Mouse (Mus musculus) MEL (cell line): ENCODE results near the gene Slc1a5.

Source experiments
- CHD1 ChIP-seq: IDR thresholded peaks from 2 replicates; pipeline ENCODE4 v1.6.1; 2012; ENCODE audit warnings: low read depth, mild to moderate bottlenecking, inconsistent platforms, low read length, improper control_type of control experiment
- CTCF ChIP-seq, 3 experiments: IDR thresholded peaks in 2 of 3; conservative IDR thresholded peaks in 1 of 3; 2 replicates each; pipeline ENCODE4 v1.5.1; 2011 to 2012; ENCODE audit warnings: low read length in 3 of 3, low read depth in 2 of 3, mild to moderate bottlenecking in 2 of 3, improper control_type of control experiment in 1 of 3, inconsistent platforms in 1 of 3, mixed read lengths in 1 of 3, moderate library complexity in 1 of 3; ENCODE audit not compliant: control insufficient read depth in 1 of 3, insufficient read depth in 1 of 3, poor library complexity in 1 of 3, severe bottlenecking in 1 of 3
- E2F4 ChIP-seq: IDR thresholded peaks from 2 replicates; pipeline ENCODE4 v1.6.1; 2011; ENCODE audit warnings: low read depth, low read length, improper control_type of control experiment, borderline replicate concordance
- EP300 ChIP-seq, 2 experiments: IDR thresholded peaks; 2 replicates each; pipeline ENCODE4 v1.6.1; 2011; ENCODE audit warnings: improper control_type of control experiment in 2 of 2, low read length in 2 of 2, low read depth in 1 of 2, mild to moderate bottlenecking in 1 of 2
- GATA1 ChIP-seq: IDR thresholded peaks from 2 replicates; pipeline ENCODE4 v1.6.1; 2011; ENCODE audit warnings: low read depth, low read length, improper control_type of control experiment
- HCFC1 ChIP-seq: IDR thresholded peaks from 2 replicates; pipeline ENCODE4 v1.6.1; 2012; ENCODE audit warnings: low read depth, mild to moderate bottlenecking, inconsistent platforms, low read length, improper control_type of control experiment, moderate library complexity
- KAT2A ChIP-seq: conservative IDR thresholded peaks from 2 replicates; pipeline ENCODE4 v1.6.1; 2012; ENCODE audit warnings: low read depth, low read length, improper control_type of control experiment, inconsistent platforms
- MXI1 ChIP-seq: IDR thresholded peaks from 2 replicates; pipeline ENCODE4 v1.6.1; 2011; ENCODE audit warnings: mild to moderate bottlenecking, low read depth, low read length, improper control_type of control experiment
- POLR2A ChIP-seq, 2 experiments: IDR thresholded peaks; 2 replicates each; pipeline ENCODE4 v1.6.1; 2011 to 2012; ENCODE audit warnings: low read length in 2 of 2, mild to moderate bottlenecking in 2 of 2, control low read depth in 1 of 2, improper control_type of control experiment in 1 of 2, low read depth in 1 of 2, moderate library complexity in 1 of 2; ENCODE audit not compliant: control insufficient read depth in 1 of 2, insufficient read depth in 1 of 2, poor library complexity in 1 of 2
- POLR2AphosphoS2 ChIP-seq: IDR thresholded peaks from 2 replicates; pipeline ENCODE4 v1.6.1; 2011; ENCODE audit warnings: low read length, improper control_type of control experiment
- SIN3A ChIP-seq: IDR thresholded peaks from 2 replicates; pipeline ENCODE4 v1.6.1; 2012; ENCODE audit warnings: low read length, improper control_type of control experiment, inconsistent platforms
- TAL1 ChIP-seq: IDR thresholded peaks from 2 replicates; pipeline ENCODE4 v1.6.1; 2012; ENCODE audit warnings: mild to moderate bottlenecking, inconsistent platforms, low read length, moderate library complexity, mixed read lengths
- TBP ChIP-seq: IDR thresholded peaks from 2 replicates; pipeline ENCODE4 v1.8.0; 2011; ENCODE audit warnings: low read depth, low read length, improper control_type of control experiment

- TF ChIP-seq KAT2A, result no peak
- TF ChIP-seq CTCF (IDR thresholded peaks at IDR 0.05 in 2 of 3, conservative IDR thresholded peaks at IDR 0.05 in 1 of 3; ENCODE audit: control insufficient read depth in 1 of 3, insufficient read depth in 1 of 3, low read depth in 2 of 3, low read length in 3 of 3, poor library complexity in 1 of 3, severe bottlenecking in 1 of 3), result peak; percentile 67 to 73 (median 69)
- no peak for TF ChIP-seq E2F4
- TF ChIP-seq GATA1, result no peak
- 0 out of 4 replicates have a peak, but pooled peaks of 1 of the 2 experiments have one; percentile 25 for TF ChIP-seq POLR2A (IDR thresholded peaks at IDR 0.05; ENCODE audit: control insufficient read depth in 1 of 2, insufficient read depth in 1 of 2, low read depth in 1 of 2, low read length in 2 of 2, poor library complexity in 1 of 2)
- no peak for TF ChIP-seq CHD1
- TF ChIP-seq TAL1, result no peak
- TF ChIP-seq TBP, result no peak
- no peak for TF ChIP-seq POLR2AphosphoS2
- TF ChIP-seq EP300 (IDR thresholded peaks at IDR 0.05; ENCODE audit: low read depth in 1 of 2, low read length in 2 of 2), result no peak
- no peak for TF ChIP-seq SIN3A
- TF ChIP-seq HCFC1, result no peak
- no peak for TF ChIP-seq MXI1
Observed at GRCm38 (mm10) chr7:16809739-16810138, 28.6 kb downstream of the Slc1a5 start.
